Mouse (Mus musculus) 416B (cell line): Measurements from ENCODE around the gene Dnali1.

Experiments used
- DNase-seq: peaks from one replicate; pipeline ENCODE4 v3.0.0; 2011; ENCODE audit warnings: low read depth

Dnali1 gene

DNA sequence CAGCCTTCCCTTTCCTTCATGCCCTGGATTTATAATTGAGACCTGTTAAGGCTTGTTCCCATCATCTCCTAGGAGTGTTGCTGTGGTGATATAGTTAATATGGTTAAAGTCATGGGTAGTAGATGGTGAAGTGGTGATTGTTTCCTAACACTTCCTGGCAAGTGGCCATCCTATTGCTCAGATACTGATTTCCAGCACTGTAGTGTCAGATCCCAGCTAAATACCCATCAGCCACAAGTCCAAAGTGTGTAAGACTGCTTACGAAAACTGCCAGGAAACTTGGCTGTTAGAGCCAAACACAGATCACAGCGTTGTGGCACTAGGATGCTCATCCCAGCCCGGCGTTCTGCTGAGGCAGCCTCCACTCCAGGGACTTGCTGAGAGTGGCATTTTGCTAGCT lies 31.2 kb downstream of the Dnali1 start:
- peak; percentile 66 for DNase-seq

- DNase-seq, result peak; percentile 94
These were observed 35.5 kb downstream of the Dnali1 start for GRCm38 (mm10) chr4:125029891-125030614.

DNA sequence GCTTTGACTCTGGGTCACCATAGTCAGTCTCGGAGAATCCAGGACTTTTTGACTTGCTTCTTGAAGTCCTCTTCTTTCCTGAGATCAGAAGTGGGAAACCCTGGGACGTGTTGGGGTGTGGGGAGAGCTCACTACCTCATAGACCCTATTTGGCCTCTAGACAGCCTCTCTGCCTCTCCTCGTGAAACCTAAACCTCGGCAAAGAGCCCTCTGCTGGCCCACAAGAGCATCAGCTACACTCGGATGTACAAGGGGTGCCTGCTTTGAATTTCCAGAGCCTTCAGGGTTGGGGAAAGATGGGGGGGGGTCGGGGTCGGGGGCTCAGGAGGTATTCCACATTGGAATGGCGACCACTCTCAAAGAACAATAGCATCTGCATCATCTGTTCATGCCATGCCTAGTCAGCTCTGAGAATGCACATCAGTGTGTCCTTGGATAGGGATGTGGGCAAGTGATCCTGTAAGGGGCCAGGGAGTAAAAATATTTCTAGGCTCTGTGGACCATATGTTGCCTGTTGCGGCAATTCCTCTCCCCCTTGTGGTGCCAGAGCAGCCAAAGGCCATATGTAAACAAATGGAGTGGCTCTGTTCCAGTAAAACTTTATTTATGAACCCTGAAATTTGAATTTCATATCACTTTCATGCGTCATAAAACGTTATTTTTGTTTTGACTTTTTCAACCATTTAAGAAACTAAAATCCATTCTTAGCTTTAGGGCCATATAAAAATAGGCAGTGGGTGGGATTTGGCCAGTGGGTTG lies 44.5 kb downstream of the Dnali1 start:
- DNase-seq, result peak; percentile 47

GRCm38 (mm10) chr4:125017431-125017830 lies 48.1 kb downstream of the Dnali1 start:
- no peak for DNase-seq

DNA sequence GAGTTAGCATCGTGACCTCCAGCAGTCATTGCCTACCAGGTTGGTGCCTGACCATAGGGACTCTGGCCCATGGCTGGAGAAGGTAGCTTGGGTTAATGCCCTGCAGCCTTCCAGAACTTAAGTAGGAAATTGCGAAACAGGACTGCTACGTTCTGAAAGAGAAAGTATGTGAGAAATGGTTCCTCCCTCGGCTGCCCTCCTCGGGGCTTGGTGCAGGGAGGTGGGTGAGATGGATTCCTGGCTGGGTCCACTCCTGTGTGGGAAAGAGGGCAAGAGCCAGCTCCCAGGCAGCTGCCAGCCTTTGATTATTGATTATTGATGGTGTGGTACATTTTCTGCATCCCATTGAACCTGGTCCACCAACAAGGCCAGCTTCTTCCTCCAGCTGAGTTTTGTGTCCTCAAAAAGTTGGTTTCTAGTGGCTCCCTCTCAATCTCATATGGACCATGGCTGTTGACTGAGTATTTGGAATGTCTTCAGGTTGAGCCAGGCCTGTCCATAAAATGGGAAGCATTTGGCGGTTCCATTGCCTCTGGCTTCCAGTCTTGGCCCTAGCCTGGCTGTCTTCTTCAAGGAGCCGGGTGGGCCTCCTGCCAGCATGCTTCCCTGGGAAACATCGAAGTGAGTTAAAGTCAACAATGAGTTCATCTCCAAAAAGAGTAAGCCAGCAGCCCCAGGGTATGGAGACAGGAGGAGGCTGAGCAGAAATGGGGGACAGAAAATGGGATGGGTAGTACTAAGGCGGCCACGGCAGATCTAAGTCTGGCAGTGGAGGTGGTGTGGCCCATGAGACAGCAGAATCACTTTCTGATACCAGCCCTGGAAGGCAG lies 49.5 kb downstream of the Dnali1 start, which contains the start of gene Gnl2:
Gene Gnl2, plus strand, starts transcription at position 780 of the 830 bp plus-strand sequence.
- DNase-seq, result peak; percentile 73

GRCm38 (mm10) chr4:125008712-125009111 lies 56.8 kb downstream of the Dnali1 start:
- DNase-seq, result no peak

DNA sequence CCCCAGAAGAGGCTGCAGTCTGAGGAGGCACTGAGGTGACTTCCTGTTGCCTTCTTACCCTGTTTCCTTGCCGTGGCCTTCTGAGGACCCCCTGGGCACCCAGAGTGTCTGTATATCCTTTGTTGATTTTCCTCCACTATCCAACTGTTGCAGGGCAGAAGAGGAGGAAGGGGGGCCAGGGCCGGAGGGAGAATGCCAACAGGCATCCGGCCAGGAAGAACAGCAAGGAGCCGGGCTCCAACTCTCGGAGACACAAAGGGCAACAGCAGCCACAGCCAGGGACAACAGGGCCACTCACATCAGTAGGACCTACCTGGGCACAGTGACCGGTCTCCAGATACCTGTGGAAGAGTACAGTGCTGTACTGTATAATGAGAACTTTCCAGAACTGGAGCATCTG lies 57.3 kb downstream of the Dnali1 start:
- DNase-seq, result no peak

GRCm38 (mm10) chr4:125007460-125007859 lies 58.0 kb downstream of the Dnali1 start:
- no peak for DNase-seq
